Mouse (Mus musculus) frontal cortex, adult 2 months (tissue): ENCODE data around the gene Prickle3. TPM values are rescaled to one million over a fixed set of nuclear protein-coding genes. Genes with fewer than 3 reads are reported as not detected.
"Not testable (repeated sequence)": the region's sequence is repeated elsewhere in the genome, so short reads cannot be mapped to it uniquely, and the experiment has no call there.

Experiments
- DNase-seq, 2 experiments: peaks; one replicate each; pipeline ENCODE4 v3.0.0; 2022; ENCODE audit warnings: low spot score in 1 of 2; ENCODE audit errors: extremely low spot score in 1 of 2
- polyA plus RNA-seq: library from polyadenylated mRNA; depleted of rRNA; stranded (reverse); fragments of >200 nt; gene quantifications from 2 replicates; pipeline ENCODE4 v1.2.3, GENCODE M21; 2012

Prickle3 gene
- polyA plus RNA-seq, 1 experiment, result 2.3 TPM

DNA sequence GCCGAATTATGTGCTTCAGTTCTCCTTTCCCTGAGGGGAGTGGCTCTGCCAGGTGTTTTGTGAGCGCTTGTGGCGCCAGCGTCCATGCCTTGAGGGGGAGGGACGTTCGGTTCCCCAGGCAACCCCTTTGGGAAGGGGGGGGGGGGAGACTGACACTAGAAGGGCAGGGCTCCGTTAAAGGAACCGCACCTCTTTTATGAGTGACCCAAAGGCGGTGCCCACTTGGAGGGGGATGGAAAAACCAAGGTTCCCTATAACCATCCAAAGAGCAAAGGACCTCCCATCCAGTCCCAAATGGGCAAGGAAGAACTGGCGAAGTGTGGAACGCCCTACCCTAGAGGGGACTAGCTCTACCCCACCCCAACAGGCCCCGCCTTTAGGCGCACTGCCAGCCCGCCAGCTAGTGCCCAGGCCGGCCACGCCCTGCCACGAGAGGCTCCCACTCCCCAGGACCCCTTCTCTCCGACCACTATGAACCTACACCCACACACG lies 13.4 kb downstream of the Prickle3 start:
- DNase-seq, result no peak

DNA sequence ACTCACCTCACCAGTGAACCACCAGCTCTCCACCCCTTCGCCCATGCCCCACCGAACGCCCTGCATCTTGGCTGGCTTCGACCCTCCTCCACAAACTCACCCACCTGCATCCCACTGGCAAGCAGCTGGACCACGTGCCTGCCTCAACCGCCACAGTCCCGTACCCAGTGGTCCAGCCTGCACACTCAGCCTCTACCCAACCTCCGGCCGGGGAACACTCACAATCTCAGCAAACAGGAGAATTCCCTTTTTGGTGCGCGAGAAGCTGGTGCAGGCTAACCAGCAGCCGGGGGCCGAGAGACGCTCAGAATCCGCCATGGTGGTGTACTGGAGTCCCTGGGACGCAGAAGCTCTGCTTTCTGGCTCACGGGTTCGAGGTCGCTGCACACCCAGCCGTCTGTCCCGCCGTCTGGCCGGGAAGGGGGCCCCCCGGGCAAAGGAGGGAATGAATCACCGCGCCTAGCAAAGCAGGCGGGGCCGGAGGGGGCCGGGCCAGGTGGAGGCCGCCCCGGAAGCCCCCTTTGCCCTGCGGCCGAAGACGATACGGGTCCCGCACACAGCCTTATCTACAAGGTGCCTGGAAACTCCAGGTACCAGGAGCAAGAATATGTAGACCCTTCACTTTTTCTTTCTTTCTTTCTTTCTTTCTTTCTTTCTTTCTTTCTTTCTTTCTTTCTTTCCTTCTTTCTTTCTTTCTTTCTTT lies 14.0 kb downstream of the Prickle3 start, which contains the start of gene Plp2:
Plp2 (minus strand) TSS at position 470 of the 703 bp plus-strand sequence.
- DNase-seq, result no peak

DNA sequence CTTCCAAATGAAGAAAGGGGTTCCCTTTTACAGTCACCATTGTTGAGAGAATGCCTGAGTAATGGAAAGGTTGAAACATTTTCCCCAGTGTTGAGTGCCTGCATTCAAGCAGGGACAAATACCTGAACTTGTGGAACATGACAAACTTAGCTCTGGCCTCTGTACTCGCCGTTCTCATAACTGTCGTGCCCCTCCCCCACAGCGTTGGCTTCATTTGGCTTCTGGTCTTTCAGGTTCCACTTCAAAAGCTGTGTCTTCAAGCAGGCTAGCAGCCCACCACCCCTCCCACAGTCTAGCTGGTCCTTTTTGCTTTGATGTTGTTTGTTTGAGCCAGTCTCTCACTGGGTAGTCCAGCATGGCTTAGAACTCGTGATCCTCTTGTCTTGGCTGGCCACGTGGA lies 15.7 kb downstream of the Prickle3 start:
- no peak for DNase-seq

DNA sequence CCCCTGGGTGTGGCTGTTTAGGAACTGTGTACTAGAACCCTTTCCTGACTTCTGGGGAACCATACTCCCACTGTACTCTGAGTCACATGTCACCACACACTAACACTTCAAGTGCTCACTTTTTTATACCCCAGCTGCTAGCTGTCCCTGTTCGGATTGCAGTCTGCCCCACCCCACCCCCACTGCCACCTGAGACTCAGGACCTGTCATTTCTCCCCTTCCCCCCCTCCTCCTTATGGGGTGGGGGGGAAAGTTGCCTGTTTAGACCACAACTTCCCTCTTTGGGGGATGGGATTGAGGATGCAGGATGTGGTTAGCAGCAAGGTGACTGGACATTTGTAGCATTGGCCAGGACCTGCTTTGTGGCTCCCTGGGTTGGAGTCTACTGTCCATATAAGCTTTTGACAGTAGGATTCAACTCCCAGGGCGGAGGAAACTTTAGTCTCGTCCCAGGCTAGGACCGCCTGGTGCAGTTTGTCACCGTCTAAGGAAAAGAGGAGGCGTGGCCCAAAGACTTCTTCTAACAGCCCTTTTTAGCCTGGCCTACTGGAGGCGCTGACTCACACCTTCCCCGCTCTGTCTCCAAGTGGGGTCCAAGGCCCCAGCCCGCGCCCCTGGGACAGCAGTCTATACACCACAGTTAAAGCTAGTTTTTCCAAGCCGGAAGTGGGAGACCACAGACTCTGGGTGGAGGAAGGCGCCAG lies 16.7 kb downstream of the Prickle3 start:
- no peak for DNase-seq

DNA sequence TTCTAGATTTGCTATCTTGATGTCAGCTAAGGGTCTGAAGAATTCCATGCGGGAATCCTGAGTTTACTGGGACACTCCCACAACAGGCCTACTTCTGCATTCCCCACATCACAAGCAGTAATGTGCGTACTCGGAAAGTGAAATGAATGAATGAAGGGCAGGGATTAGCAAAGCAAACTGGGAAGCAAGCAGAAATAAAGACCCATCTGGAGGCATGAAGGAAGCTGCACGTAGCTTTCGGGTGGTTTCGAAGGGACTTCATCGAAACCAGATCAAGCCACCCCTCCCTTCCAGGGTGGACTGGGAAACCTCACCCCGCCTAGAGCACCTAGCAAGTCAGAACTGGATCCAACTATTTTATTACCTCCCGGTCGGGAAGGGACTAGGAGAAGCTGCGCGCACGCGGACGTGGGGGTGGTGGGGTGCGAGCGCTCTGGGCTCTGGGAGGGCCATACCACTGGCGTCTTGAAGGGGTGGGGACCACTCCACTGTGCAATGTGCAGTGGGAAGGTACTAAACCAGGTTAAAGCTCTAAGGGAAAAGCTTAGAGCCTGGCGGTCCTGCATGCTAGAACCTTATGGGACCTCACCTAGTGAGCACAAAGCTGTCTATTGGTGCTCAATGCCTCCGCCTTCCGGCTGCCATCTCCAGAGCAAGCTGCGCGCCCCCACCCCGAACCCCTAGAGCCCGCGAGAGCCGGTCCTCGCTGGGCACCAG lies 17.4 kb downstream of the Prickle3 start:
- DNase-seq, result no peak

DNA sequence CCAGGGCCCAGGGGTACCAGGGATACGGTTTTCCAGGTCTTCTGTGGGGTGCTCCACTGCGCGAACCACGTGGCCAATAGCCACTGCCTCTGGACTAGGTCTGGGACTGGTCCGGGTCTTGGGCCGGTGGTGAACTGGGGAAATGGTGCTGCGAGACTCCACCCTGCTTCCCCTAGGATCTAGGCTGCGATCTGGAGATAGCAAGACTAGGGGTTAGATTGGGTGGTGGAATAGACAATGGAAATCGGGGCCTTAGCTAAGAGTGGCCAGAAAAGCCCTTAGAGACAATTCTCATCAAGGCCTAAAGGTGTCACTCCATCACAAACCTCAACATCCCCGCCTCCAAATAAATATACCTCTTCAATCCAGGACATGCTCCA lies 17.9 kb downstream of the Prickle3 start:
- DNase-seq, result no peak

DNA sequence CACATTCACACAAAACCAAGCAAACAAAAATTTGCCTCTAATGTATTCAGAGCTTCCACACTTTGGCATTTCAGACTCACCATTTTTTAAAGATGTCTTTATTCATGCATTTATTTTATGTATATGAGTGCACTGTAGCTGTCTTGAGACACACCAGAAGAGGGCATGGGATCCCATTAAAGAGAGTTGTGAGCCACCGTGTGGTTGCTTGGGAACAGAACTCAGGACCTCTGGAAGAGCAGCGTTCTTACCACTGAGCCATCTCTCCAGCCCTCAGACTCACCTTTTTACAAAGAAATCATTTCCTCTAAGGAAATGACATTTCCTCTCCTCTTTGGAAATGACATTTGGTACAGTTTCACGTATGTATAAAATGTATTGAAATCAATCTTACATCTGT lies 21.9 kb downstream of the Prickle3 start:
- peak in 1 of 2 experiments; percentile 12 for DNase-seq

DNA sequence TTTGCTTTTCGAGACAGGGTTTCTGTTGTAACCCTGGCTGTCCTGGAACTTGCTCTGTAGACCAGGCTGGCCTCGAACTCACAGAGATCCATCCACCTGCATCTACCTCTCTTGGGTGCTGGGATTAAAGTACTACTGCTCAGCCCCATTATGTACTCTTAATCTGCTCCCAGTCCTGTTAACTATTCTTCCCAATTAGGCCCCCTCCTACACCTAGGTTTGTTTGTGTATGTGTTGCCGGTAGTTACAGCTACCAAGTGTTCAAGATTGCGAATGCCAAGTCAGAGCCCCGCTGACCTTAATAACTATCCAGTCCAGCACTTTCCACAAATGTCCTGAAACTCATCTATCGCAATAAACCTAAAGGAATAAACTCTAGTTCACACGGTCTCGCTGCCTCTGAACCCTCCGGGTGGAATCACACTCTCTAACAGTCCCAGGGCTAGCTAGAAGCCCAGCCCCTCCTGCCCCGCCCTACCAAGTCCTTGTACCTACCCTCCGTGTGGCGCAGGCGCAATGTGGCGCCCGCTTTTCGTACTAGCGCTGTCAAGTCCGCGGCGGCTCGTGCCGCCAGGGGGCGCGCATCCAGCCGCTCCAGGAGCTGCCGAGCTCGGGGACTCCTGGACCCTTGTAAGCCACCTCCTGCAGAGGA lies 22.5 kb downstream of the Prickle3 start:
- peak; percentile 46 to 88 for DNase-seq

DNA sequence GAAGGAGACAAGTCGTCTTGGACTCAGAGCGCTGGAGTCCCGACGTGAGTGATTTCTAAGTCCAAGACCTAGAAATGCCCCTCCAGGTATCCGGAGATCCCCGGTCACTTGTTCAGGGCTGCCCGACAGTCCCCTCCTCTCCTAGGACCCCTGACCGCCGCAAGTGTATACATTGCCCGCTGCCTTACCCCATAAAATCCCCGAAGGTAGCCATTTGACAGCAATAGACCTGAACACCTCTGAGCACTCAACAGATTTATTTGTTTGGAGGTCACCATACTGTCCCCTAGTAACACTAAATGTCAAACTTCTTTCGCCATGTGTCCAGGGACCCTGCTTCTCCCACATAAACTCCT lies 23.0 kb downstream of the Prickle3 start:
- no peak for DNase-seq

DNA sequence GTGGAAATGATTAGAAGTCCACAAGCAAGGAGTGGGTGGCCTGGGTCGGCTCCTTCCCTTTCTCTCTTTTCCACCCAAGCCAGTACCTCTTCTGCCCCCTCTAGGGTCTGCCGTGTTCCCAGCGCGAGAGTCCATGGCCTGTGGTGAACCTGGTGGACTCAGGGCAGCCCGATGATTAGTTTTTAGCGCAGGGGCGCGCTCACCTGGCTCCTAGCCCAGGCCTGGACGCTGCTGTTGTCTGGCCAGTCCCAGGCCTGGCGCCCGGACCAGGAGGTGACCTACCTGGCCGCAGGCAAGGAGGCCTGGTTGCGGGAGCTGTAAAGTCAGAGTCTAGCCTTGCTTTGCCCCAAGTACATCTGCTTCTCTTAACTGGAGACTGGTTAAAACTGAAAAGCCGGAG lies 23.8 kb downstream of the Prickle3 start, which contains the start of gene Magix:
Magix (minus strand) TSS at position 388 of the 400 bp plus-strand sequence.
- no peak for DNase-seq

DNA sequence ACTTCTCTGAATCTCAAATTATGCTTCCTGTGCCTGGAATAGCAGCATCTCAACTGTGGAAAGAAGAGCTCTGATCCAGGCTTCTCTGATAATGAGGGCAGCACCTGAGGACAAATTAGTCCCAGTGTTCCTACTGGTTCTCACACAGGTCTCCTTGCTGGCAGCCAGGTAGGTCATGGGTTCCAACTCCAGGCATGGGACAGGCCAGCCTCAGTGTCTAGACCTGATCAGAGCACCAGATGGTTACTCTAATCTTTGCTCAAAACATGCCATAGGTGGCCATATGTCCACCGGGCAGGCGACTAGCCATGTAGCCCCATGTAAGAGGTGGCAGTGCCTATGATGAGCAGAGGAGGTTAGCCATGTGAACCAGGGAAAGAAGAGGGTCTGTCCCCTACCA lies 31.3 kb downstream of the Prickle3 start:
- no peak for DNase-seq

DNA sequence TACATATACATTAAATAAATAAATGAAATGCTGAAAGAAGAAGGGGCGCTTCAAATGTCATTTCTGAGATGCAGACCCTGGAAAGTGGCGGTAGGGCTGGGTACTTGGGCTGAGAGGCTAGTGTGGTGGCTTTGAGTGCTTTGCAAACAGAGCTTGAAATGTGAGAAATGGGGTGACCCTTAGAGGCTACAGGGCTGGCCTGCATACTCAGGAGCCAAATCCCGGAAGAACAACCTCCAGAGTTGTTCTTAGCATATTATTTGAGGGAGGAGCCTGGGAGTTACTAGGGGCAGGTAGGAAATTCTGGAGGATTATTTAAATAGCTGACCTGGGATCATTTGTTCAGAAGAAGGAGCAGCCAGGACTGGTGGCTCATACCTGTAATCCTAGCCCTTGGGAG lies 33.4 kb downstream of the Prickle3 start:
- DNase-seq, result no peak

DNA sequence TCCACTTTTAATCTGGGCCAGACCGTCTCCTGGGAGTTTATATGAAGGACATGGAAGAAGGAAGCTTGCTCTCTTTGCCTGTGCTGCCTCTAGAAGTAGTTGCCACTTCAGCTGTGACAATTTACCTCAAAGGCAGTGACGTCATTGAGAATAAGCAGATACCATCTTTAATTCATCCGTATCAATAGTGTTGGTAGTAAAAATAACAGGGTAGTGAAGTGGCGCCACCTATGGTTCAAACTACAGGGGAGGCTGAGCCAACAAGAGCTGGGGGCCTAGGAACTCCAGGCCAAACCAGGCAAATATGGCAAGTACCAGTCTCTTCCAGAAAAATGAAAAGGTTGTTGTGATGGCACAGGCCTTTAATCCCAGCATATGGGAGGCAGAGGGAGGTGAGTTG lies 35.8 kb downstream of the Prickle3 start:
- DNase-seq, result no peak

DNA sequence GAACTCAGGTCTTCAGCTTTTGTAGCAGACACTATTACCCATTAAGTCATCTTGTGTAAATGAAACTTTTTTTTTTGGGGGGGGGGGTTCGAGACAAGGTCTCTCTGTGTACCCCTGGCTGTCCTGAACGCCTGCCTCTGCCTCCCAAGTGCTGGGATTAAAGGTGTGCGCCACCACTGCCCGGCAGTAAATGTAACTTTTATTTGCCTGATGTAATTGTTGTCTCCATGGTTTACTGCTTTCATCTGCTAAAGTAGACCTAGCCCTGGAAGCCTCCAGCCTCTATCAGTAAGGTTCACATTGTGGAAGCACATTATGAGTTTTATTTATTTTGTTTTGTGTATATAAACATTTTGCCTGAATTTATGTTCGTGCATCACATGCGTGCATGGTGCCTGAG lies 39.5 kb downstream of the Prickle3 start:
- no peak for DNase-seq

DNA sequence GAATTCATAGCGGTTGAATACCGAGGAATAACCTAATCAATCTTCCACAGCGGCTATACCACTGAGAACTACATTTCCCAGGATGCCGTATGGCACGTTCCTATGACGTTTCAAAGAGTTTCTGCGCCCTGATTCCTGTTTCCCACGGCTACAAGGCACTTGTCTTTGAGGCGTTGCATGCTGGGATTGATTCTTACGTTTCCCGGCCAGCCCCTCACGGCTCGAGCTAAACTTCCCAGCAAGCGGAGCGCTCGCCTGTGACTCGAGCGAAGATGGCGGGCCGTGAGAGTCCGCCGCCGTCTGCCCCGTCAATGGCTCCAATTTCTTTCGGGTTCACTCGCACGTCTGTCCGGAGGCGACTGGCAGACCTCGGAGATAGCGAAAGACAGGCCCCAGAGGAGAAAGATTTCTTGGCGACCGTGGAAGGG lies 39.9 kb downstream of the Prickle3 start, which contains the start of gene Gpkow:
Gpkow (plus strand) TSS at position 178 of the 428 bp plus-strand sequence.
- peak; percentile 85 to 89 for DNase-seq

DNA sequence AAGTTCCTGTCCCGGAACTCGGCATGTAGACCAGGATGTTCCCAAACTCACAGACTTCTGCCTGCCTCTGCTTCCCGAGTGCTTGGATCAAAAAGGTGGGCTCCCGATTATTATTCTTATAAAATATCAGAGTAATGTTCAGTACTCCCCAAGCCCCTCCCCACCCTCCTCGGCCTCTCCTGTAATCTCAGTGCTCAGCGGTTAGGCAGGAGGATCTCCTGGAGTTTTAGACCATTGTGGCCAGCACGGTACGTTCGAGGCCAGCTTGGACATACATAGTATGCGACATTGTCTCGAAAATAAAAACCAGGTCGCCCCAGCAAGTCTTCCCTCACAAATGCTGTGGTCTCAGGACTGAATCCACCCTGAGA lies 56.7 kb downstream of the Prickle3 start:
- not testable (repeated sequence) for DNase-seq

DNA sequence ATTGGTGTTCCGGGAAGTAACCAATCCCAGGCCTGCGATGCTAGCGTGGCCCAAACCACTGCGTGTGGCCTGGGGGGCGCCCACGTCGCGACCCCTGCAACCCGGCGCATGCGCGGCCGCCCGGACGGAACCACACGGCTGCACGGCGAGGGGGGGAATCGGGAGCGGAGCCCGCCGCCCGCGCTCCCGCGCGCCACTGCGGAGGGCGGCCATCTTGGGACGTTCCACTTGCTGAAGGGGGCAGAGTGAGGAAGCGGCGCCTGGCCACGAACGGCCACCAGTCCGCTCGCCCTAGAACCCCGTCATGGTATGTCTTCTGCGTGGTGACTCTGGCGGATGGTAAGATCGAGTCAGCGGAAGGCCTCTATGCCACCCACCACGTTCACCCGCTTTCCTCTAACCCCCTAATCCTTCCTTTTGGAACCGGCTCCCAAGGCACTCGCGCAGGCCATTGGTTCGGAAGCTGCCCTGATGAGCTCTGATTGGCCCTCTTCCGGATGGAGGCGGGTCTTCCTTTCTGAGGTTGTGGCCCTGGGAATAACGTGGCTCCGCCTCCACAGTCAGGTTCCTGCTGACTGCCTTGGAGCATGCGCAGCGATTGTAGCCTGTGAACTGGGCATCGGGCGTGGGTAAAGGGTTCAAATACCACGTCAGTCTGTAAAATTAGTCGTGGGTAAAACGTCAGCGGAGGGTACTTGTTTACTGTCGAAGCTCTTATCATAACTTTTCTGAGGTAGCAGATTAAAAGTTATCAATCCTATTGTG lies 57.3 kb downstream of the Prickle3 start, which contains the start of gene Wdr45:
Wdr45 (plus strand) TSS at position 199 of the 765 bp plus-strand sequence.
- peak; percentile 93 to 94 for DNase-seq

DNA sequence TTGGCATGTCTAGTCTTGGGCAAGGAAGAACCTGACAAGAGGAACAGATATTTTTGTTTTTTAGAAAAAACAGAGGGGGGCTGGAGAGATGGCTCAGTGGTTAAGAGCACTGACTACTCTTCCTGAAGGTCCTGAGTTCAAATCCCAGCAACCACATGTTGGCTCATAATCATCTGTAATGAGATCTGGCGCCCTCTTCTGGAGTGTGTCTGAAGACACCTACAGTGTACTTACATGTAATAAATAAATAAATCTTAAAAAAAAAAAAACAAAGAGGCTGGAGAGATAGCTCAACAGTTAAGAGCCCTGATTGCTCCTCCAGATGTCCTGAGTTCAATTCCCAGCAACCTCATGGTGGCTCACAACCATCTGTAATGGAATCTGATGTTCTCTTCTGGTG lies 59.0 kb downstream of the Prickle3 start:
- DNase-seq, result not testable (repeated sequence)
